In genomic region chr16:90011521-90012181, GRCm38 (mm10) we compare ENCODE assay signal across 10 mouse cellular contexts.
DNase-seq lines count a peak whose midpoint lies in the region; ATAC-seq lines count a peak whose summit lies in the region.
"Had no signal": no experiment of that assay in that cellular context is flagged by ENCODE, and none has a peak within 500 bp of the region (broad histone marks: within the 10 kb centered on the region; RNA-seq: fewer than 3 reads in every experiment).

No protein-coding gene starts in this region.

- H3K27me3 ChIP-seq in heart, embryonic 10.5 days (ENCODE audit: insufficient read depth, poor library complexity, severe bottlenecking): no peaks in the 10 kb centered on the region
- H3K27me3 ChIP-seq in limb, embryonic 10.5 days (ENCODE audit: low read depth, poor library complexity, severe bottlenecking): no peaks in the 10 kb centered on the region

- WGBS in heart, embryonic 10.5 days: 76% methylated on average over 32 of the region's 32 CpGs
- WGBS in limb, embryonic 10.5 days: 82% methylated on average over 32 of the region's 32 CpGs

- no peak for ATAC-seq in erythroblast, adult 5-6 weeks (replicated peaks; ENCODE audit: low FRiP score, poor library complexity, severe bottlenecking)

- no peak for DNase-seq in heart, embryonic 10.5 days (ENCODE audit: low spot score)
- no peak for DNase-seq in heart, adult 8-10 months (ENCODE audit: low spot score)
- DNase-seq in thymus, postnatal 4 days: peak; percentile 31
- DNase-seq in thymus, postnatal 10 days (ENCODE audit: low spot score in 2 of 2): no peak
- DNase-seq in limb, embryonic 10.5 days (ENCODE audit: low spot score): peak; percentile 44
- DNase-seq in testis, postnatal 10 days (ENCODE audit: low spot score): peak; percentile 80
- no peak for DNase-seq in ovary, postnatal 14 days (ENCODE audit: low spot score)
- DNase-seq: adrenal gland, adult 8-10 months had no signal

- H3K27ac ChIP-seq in heart, embryonic 10.5 days: peak overlapping the region; percentile 85
- peak overlapping the region; percentile 76 for H3K27ac ChIP-seq in limb, embryonic 10.5 days
- H3K27ac ChIP-seq: macrophage had no signal

- peaks cover 23% of the 10 kb centered on the region for H3K4me1 ChIP-seq in heart, embryonic 10.5 days
- peaks cover 48% of the 10 kb centered on the region for H3K4me1 ChIP-seq in limb, embryonic 10.5 days

- no peaks in the 10 kb centered on the region for H3K9me3 ChIP-seq in heart, embryonic 10.5 days
- no peaks in the 10 kb centered on the region for H3K9me3 ChIP-seq in limb, embryonic 10.5 days (replicated peaks)

- H3K4me3 ChIP-seq in heart, embryonic 10.5 days: no peak overlapping the region
- H3K4me3 ChIP-seq in limb, embryonic 10.5 days: no peak overlapping the region

- H3K36me3 ChIP-seq in heart, embryonic 10.5 days: peaks cover 11% of the 10 kb centered on the region; the same call in 1 of the 2 replicates
- peaks cover 20% of the 10 kb centered on the region for H3K36me3 ChIP-seq in limb, embryonic 10.5 days

Comparison
In these comparisons a context has a peak if more than half of its experiments do, and no peak if none do; other contexts are left out.
1. DNase-seq: peak in thymus, postnatal 4 days (single experiment), limb, embryonic 10.5 days (single experiment) and testis, postnatal 10 days (single experiment); none in heart, embryonic 10.5 days (single experiment), heart, adult 8-10 months (single experiment), thymus, postnatal 10 days (0 of 2) and ovary, postnatal 14 days (single experiment).